Mouse (Mus musculus) embryo, embryonic 11 days (tissue): Measurements from ENCODE around the gene Trio.
A peak's percentile ranks its signal among the peaks of the same experiment; 100 is the strongest.

ENCODE experiments used
- DNase-seq: peaks from one replicate; pipeline ENCODE4 v3.0.0-alpha.2; 2015

Gene Trio

DNA sequence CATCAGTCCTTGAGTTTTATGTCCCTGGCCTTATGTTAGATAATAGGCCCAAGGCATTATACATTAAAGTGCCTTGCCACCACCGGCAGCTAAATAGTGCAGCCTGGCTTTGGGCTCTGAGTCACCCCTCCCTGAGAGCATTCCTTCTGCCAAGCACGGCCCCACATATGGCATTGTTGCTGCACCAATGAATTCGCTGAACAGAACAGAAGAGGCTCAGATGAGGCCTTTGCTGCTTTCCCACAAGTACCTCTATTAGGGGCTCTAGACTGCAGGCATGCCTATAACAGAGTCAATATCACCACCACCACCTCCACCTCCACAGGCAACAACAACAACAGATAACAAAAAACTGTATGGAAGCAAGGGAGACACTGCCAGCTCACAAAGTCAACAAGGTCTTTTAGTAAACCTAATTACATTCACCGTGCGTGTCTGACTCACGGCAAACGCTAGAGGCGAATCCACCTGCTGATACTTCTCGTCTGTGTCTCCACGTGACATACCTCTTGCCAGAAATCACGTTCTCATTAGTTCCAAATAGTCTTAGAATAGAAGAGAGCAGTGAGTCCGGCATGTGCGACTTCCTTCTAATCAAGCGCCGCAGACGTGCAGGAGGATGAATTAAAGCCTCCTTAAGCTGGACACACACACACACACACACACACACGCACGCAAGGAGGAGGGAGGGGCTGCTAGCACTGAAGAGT, 82.0 kb downstream of the Trio start:
- DNase-seq: peak; percentile 49

DNA sequence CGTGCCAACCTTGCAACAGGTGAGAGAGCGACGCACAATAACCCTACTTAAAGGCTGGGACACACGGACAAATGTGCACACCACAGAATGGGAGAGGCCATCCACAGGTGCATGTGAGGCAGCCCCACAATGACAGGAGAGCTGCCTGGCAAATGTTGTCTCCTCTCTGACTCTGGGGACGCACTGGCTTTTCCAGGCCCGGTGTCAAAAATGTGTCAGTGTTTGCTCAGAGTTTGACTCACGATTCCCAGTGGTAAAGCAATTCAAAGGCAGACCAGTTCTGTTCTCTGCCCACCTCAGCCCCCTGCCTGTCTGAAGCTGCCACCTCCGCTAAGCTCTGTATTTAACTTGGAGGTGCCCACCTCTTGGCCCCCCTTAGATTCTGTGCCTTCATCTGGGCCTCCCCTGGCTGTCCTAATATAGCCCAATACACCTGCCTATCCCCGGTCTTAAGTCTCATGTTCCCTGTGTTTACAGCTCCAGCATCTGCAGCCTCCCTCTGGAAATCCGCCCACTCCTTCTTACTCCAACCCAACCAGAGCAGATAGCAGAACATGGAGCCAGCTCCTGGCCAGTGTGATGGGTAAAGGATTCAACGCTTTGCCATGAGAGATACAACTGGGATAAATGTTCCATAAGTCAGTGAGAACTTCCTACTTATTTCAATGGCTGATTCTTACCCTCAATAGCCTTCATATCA, 83.3 kb downstream of the Trio start:
- no peak for DNase-seq

DNA sequence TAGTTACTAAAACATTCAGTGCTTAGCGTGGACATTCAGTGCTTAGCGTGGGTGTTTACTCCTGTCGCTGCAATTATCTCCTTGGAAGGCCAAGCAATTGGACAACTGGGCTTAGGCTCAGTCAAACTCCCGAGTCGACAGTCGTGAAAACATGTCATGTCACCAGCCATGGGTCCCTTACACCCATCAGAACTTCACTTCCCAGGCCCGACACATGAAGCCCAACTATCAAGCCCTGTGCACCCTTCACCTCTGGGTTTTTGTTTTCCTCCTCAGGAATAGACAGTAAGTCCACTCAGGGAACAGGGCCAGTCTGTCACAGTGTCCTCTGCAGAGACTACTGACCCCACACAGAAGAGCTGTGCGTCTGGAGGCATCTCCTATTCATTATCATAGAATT, 84.2 kb downstream of the Trio start:
- no peak for DNase-seq

DNA sequence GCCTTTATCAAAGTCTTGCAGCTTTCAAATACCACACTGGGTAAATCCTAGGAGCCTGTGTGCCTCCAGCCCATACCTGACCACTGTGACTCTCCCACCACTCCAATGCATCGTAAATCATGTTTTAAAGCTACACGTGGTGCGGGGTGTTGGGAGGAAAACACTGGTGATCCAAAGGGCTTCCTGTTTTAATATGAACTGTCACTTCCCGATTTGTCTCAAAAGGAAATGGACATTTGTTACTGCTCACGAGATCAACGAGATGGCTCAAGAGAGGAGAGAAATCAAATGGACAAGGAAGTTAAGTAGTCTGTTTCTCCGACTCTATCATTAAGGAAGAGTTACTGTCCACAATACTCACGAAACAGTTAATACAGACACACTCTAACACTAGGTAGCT, 84.6 kb downstream of the Trio start:
- no peak for DNase-seq

DNA sequence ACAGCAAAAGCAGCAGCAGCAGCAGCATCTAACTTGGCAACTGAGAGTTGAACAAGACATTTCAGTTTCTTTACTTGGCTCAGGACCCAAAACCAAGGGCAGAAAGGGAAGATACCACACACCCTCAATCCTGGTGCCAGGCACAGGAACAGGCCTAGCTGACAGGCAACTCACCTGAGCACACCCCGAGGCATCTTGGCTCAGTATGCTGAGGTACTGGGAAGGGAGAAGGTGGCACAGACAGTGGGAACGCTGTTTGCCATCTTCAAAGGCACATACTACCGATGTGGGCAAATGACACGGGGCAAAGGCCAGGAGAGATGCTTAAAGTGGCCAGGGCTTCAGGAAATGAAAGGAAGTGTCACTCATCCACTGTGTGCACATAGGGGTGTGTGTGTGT, 85.6 kb downstream of the Trio start:
- DNase-seq: no peak

DNA sequence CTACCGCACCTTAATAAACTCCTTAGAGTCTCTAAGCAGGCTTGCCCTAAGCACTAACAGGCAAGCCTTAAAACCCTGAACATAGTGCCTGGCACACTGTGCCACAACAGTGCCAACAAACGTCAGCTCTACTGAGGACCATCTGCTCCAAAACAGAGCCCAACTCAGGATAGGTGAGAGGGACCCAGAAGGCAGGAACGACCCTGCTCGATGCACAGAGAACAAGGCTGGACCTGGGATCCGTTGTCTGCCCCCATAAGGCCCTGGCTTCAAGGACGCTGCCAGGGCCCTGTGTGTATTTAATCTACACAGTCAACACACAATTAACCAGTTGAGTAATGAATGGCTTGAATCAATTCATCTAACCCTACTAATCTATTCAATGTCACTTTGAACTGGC, 86.8 kb downstream of the Trio start:
- DNase-seq: no peak

DNA sequence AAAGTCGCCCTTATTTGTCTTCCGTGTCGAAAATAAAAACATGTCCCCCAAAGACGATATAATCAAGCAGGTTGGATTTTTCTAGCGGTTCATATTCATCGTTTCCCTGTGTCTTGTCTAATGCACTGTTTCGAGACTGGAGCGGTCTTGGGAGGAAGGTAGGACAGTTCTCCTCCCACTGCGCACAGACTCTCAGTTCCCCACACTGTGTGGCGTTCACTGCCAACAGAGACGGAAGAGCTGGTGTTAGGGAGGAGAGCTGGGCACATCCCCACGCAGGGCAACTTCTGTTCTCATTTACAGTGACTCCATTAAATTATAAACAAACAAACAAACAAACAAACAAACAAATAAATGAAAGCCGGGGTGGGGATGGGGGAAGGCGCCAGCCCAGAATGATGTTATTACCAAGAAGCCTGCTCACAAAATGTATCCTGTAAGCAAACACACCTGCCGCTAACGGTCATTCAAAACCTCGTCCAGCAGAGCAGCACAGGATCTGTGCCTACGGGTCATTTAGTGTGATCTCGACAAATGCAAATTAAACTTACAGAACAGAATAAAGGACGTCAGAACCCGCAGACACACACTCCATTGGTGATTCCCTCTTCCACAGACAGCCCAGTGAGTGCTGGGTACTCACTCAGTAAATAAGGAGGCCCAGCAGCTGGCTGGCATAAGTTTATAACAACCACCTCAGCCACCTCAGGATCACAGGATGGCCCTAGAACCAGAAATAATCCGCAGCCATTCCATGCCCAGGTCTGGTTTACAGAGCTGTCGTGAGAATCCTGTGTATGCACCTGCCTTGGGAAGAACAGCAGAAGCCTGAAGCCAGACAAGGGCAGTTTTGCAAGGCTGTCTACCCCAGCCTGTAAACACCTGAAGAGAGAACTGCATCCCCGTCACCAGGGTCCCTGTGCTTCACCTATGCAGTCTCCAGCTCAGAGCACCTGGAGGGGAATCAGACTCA, 87.5 kb downstream of the Trio start:
- no peak for DNase-seq

DNA sequence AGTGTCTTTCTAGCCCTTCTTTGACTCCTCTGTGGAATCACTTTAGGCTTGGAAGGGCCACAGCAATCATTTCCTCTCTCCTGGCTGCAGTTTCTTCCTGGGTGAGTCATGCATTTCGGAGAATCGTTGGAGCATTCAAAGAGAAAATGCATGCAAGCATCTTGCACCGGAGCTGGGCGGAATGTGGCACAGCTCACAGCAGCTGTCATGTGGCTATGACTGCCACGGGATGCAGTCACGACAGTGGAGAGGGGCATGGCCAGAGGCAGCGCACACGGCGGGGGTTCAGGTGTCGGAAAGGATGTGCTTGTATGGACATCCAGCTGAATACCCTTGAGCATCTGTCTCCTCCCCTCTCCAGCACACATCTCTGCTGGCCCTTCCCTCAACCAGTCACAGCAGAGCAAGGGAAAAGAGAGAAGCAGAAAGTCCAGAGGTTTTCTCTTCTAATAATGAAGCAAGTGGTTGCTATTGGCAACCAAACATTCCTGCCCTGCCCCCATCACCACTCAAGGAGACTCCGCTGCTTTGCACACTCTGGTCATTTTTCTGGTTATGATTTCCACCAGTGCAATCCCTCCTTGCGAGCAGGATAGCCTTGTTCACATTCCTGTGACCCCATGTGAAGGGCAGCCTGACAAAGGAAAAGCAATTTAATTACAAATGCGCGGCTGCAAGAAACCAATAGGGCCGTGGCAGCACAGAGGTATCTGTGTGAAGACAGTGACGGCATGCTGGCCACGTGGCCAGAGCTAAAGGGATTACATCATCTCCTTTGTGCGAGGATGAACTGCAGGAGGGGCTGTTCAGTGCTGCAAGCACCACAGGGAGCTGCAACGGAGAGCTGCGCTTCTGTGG, 88.4 kb downstream of the Trio start:
- peak; percentile 89 for DNase-seq

DNA sequence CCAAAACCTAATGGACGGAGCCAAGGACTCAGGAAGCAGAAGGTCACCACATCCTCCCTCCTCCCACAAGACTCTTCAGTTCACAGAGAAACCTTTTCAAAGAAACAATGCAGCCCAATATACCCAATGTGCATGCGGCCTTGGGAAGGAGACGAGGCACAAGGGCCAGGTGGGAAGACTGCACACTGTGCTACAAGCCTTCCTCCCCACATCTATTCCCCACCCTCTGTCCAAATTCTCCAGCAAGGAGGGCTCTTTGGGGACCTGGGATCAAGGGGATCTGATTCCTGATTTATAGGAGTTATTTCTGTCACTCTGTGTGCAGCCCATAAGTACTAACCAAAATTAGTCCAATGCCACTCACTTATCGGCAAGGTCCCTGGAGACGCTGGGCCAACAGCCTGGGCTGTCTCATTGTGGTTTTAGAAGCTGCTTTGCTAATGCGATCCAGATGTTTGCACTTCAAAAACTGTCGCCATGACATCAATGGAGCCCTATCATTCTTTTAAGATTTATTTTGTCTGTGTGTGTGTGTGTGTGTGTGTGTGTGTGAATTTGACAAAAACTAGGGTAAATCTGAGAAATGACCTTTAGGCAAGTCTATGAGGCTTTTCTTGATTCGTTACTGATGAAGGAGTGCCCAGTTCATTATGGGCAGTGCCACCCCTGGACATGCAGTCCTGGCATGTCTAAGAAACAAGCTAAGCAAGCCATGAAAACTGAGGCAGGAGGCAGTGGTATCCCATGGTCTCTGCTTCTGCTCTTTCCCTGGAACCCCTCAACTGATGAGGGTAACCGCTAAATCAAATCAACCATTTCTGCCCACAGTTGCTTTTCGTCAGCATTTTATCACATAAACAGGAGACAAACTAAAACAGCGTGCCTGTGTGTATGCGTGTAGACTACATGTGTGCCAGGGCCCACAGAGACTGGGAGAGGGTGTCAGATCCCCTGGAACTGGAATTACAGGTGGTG, 89.6 kb downstream of the Trio start:
- peak; percentile 77 for DNase-seq

DNA sequence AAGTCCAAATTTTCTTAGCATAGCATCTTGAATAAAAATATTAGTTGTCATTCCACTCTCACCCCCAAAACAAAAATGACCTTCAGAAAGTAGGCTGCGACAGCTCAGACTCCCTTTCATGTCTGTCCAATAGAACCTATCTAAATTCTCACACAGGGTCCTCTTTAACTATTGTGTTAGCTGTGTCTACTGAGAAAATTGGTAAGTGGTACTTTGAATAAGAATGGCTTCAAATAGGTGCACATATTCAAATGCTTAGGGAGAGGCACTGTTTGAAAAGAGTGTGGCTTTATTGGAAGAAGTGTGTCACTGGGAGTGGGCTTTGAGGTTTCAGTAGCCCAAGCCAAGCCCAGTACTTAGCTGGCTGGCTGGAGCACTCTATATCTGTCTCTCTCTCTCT, 92.4 kb downstream of the Trio start:
- no peak for DNase-seq

DNA sequence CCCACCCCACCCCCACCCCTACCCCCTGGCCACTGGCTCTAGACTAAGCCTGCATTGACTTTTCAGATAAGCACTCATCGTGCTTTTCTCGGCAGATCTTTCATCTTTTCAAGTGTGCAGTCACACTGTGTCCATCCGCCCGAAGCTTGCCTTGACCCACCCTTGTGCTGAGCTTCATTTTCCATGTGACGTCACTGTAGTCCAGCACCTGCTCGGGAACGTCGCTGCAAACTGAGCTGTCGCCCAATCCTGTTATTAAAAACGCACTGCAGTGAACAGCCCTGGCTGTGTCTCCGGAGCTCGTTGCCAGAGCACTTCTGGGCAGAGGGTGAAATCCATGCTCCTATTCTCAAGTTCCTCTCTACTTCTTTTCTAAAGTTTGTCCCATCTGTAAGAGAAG, 93.8 kb downstream of the Trio start:
- no peak for DNase-seq

DNA sequence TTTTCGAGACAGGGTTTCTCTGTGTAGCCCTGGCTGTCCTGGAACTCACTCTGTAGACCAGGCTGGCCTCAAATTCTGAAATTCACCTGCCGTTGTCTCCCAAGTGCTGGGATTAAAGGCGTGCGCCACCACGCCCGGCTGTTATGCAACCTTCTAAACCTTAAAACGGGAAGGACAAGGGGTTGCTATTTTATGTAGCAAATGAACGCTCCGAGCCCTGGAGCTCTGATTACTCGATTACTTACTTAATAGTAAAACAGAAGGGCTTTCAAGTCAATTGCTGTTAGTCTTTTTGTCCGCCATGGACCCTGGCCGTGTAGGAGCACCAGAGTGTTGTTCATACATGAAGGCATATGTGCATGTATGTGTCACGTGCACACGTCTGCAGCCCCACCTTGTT, 94.2 kb downstream of the Trio start:
- no peak for DNase-seq

DNA sequence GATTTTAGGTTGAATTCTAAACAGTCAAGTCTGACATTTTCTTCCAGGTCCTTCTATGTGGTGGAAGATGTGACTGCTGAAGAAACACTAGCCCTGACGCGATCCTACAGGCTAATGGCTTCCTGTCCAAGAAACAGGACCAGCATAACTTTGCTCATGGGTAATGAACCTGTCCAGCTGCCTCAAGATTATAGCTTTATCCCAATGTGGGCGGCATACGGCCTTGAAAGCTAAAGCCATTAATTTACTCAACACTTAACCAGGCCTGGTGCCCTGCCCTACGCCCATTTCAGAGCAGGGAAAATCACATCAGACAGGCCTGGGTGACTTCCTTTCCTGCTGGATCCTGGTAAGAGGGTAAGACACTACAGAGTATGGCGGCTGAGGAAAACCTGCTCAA, 98.0 kb downstream of the Trio start:
- DNase-seq: no peak

DNA sequence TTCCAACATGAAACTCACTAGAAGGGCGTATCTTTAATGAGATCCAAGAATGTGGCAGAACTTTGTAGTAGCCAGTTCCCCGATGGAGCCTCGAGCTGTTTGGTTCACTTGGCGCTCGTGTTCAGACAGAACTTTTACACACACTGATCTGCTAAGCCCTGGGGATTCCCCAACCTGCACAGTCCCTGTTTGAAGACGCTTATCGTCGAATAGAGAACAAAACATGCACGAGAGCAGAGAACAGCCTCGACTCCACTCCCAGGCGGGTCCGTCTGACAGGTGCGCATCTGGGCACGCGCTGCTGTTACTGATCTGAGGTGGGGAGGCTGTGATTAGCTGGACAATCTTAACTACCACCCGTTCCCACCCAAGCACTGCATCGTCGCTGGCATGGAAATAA, 98.7 kb downstream of the Trio start:
- DNase-seq: no peak

DNA sequence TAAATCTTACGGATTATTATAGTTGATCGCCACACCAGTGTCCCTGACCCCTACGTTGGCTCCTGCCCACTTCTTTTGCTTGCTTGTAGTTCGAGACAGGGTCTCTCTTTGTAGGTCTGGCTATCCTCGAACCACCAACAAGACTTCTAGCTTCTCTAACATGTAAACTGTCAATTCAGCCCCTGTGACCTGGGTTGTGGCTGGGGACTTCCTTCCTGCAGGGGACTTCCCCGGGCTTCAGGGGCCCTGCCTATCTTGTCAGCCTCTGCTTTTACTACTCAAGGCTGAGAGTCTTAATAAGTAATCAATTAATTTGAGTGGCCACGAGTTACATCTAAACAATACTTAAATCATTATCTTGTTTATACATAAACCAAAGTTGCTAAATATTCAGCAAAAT, 99.2 kb downstream of the Trio start:
- no peak for DNase-seq

DNA sequence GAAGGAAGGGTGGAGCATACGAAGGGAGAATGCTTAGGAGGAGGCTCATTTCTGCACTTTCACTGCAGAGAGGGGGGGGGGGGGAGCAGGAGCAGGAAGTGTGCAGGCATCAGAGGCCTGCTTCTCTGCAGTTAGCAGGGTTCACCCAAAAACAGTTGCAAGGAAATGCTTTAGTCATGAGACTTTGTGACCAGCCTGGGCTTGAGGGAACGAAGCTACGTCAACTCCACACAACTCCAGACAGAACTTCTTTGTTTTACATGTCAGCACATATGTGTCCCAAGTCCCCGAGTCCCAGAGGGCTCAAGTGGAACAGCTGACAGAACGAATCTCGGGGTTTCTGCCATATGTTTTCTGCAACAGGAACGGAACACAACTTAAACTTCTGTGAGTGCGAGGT, 99.8 kb downstream of the Trio start:
- no peak for DNase-seq

DNA sequence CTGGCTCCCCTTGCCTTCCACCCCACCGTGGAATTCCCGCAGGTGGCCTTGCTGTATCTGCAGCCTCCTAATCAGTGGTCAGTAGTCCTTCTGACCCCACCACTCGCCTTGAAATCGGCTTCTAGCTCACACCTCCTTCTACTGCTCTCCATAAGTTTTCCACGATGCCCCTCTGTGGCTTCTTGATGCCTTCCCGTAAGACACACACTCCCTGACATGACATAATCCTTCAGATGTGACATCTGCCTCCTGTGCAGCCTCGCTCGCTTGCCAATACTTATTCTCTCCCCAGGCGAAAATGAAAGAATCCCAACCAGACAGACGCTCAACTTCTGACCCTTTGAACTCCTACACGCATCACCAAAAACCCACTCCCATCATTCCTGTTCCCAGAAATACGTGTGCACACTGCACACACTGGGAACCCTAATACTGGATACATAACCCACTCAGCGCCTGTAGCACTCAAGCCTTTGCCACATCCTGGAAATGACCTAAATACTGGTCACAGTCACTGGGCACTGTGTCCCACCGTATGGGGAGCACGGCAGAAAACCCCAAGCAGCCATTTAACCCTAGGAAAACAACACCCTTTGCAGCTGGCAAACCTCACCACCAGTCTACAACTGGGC, 100.5 kb downstream of the Trio start:
- no peak for DNase-seq

DNA sequence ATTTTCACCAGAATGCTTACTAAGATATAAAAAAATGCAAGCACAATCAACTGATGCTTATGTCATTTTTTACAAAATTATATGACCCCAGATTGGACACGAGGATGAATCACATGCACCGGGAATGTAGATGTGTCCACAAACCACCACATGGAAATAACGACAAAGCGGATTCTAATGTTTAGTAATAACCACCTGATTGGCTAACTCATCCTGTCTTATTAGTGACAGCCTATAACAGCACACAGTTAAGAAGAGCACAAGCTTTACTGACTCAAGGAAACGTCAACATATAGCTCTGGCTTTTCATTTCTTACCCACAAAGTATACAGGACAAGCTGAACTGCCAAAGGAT, 101.7 kb downstream of the Trio start:
- no peak for DNase-seq

DNA sequence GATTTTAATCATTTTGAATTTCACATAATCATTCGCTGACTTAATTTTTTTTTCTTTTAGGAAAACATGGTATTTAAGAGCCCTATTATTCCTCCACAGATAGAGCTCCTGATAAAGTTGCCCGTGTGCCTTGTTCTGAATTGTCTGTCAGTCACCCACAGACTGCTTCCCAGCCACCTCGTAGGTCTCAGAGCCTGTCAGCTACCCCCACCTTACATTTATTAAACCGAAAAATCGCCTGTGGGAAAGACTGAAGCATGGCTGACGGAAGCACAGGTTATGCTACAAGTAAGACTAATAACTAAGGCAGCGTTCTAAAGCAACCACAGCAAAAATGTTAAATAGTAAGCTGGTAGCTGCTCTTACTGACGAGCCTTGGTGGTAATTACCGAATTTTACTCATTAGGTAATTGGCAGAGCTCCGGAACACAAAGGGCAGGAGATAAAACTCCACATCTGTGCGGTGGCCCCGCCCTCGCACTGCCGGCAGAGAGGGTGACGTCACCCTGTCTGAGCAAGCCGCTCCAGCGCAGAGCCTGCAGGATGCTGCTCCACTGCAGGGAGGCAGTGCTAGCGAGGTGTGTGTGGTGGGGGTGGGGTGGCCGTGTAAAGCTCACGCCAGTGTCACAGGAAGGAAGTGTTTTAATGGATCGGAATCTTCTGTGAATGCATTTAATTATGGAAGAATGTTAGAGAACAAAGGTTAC, 102.2 kb downstream of the Trio start:
- DNase-seq: peak; percentile 91

DNA sequence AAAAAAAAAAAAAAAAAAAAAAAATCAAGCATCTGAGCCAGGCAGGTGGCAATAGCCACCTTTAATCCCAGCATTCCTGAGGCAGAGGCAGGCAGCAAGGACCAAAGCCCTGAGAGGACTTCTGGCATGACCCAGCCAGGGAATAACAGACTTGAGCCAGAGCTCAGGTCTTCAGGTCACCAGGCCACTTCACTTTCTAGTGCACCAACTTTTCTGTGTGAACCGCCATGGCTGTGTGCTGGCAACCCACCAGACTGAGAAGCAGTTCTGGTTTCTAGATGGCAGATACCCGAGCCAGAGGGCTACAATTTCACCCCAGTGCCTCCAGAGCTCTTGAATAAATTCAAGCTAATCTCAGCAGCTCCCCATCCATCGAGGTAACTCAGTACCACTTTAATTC, 104.9 kb downstream of the Trio start:
- no peak for DNase-seq
